Mouse (Mus musculus): ENCODE data around the gene Acd. TPM values are rescaled to one million over a fixed set of nuclear protein-coding genes. Genes with fewer than 3 reads are reported as not detected.
A peak's percentile ranks its signal among the peaks of the same experiment; 100 is the strongest.

Acd gene
- total RNA-seq (2017) = 17.8 and 33.4 TPM in 2 replicates

- peak; percentile 77 for ATAC-seq (replicated peaks; ENCODE audit: low read depth, poor library complexity, severe bottlenecking)
Measured at GRCm38 (mm10) chr8:105700966-105701824, at the start of gene Acd, which contains the start of gene Pard6a. Gene Acd, minus strand, starts transcription at chr8:105701102. Gene Pard6a, plus strand, starts transcription at chr8:105701148.

DNA sequence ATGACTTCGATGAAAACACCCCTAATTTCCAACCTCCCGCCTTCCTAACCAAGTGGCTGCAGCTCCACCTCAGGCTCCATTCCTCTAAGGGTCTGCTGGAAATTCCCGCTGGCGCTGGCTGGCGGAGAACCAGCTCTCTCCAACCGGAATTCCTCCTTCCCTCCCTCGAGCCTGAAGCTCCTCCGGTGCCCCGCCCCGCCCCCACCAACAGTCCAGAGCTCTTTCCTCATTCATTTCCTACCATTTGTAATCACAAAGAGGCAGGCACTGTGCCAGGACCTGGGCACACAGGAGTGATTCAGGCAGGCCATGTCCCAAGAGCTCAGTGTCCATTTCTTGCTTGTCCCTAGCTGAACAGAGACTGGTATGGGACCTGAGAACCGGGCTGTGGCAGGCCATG is 49.7 kb upstream of the Acd start:
- ATAC-seq (replicated peaks; ENCODE audit: low read depth, poor library complexity, severe bottlenecking) = no peak

DNA sequence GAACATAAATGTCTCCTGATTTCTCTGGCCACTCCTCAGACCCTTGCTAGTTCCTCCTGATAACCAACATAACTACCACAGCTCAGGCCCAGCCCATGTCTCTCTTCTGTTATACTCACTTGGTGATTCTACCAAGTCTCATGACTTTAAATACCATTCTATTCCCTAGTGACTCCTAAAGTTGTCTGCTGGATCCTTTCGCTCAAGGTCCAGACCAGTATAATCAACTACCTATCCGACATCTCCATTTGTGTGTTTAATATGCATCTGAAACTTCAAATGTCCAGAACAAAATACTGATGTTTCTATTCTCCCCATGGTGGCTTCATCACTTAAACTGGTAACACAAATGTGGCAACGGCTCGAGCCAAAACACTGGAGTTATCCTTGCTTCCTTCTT is 42.4 kb upstream of the Acd start:
- ATAC-seq (replicated peaks; ENCODE audit: low read depth, poor library complexity, severe bottlenecking) = no peak

- no peak for ATAC-seq (replicated peaks; ENCODE audit: low read depth, poor library complexity, severe bottlenecking)
Measured at GRCm38 (mm10) chr8:105739216-105739615, 38.3 kb upstream of the Acd start.

DNA sequence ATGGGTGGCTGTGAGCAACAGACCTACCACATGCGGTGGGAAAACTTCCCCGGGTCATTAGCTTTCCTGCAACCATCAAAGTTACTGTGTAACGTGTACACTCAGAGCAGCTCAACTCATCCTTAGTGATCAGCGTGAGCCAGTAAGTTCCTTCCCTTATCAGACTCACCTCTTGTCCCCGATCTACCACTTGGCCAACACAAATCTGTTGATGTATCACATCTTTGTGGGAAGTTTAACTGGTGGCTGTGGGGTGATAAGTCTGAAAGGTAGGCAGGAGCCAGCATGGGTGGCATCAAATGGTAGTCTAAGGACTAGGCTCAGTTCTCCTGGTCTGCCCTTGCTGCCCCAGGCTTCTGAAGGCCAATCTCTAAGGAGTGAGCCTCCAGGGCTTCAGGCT is 31.3 kb upstream of the Acd start:
- ATAC-seq (replicated peaks; ENCODE audit: low read depth, poor library complexity, severe bottlenecking) = no peak

DNA sequence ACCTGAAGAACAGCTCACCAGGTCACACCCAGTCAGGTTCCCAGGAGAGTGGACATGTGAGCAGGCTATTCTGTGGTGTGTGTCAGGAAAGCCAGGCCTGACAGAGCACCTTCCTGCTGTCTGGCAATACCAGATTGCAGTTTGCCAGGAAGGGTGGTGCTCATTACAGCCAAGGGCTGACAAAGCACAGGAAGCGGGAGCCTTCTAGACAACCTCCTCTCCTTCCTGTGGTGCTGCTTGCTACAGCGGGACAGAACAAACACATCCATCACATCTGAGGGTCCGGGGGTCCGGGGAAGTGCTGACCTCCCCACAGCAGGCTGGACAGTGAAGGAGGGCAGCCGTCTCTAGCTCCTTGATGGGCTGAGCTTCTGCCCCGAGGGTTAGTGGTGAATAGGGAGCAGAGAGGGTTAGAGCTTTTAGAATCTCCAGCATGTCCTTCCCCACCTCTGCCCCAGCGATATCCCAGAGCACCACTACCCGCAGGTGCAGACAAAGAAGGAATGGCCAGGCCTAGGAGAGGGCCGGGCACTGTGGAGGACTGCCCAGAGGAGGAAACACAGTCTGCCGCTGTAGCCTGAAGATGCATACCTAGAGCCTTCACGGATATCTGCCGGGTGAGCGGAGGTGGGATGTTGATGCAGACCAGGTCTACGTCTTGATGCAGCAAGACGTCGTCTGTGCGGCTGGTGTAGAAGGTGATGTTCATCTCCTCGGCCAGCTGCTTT is 26.7 kb upstream of the Acd start:
- peak; percentile 96 for ATAC-seq (replicated peaks; ENCODE audit: low read depth, poor library complexity, severe bottlenecking)

- ATAC-seq (replicated peaks; ENCODE audit: low read depth, poor library complexity, severe bottlenecking) = no peak
Measured at GRCm38 (mm10) chr8:105725726-105726125, 24.8 kb upstream of the Acd start.

DNA sequence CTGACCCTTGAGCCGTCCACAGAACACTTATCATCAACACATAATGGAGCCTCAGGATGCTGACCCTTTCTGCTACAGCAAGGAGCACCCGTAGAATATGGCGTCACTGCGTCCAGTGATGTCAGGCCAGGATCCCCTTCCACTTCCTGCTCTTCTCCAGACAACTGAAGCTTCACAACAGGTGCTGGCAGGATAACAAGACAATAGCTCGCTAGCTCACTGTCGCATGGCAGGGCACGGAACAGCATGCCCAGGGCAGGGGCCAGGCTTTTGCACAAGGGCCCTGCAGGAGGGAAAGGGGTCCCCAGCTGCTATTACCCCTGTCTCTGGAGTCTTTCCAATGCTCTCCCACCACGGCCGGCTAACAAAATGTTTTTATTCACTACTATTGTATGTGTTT is 22.0 kb upstream of the Acd start:
- no peak for ATAC-seq (replicated peaks; ENCODE audit: low read depth, poor library complexity, severe bottlenecking)

DNA sequence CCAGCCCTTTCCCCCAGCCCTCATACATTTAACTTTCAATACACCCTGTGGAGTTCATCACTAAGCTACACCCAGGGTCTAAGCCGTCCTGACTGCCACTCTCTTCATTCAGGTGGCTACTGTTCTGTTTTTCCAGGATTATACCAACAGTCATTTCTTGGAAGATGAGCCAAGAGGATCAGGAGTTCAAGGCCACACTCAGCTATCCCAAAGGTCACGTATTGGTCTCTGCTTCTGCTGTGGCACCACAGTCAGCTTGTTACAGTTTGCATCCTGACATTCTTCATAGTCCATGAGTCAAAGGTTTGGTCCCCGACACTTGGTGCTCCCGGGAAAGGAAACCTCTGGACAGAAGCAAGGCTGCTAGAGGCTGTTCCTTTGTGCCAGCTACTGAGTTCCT is 18.7 kb upstream of the Acd start:
- no peak for ATAC-seq (replicated peaks; ENCODE audit: low read depth, poor library complexity, severe bottlenecking)

- no peak for ATAC-seq (replicated peaks; ENCODE audit: low read depth, poor library complexity, severe bottlenecking)
Measured at GRCm38 (mm10) chr8:105716302-105716945, 15.5 kb upstream of the Acd start.

DNA sequence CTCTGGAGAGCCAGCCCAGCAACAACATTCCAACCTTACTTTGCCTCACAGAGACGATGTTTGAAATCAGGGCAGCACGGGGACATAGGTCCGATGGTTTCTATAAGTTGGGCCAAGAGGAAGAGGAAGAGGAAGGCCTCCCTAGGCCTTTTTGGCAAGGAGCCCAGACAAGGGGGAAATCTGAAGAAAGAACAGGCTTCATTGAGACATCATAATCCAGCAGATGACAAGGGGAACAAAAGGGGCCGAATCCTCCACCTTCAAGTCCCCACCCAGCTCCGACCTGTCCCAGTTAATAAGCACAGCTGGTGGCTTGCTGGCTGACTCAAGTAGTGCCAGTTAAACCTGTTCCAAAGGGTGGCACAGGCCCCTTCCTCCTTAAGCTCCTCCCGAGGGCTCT is 14.1 kb upstream of the Acd start:
- peak; percentile 63 for ATAC-seq (replicated peaks; ENCODE audit: low read depth, poor library complexity, severe bottlenecking)

GRCm38 (mm10) chr8:105714139-105714538 is 13.2 kb upstream of the Acd start:
- ATAC-seq (replicated peaks; ENCODE audit: low read depth, poor library complexity, severe bottlenecking) = peak; percentile 85

DNA sequence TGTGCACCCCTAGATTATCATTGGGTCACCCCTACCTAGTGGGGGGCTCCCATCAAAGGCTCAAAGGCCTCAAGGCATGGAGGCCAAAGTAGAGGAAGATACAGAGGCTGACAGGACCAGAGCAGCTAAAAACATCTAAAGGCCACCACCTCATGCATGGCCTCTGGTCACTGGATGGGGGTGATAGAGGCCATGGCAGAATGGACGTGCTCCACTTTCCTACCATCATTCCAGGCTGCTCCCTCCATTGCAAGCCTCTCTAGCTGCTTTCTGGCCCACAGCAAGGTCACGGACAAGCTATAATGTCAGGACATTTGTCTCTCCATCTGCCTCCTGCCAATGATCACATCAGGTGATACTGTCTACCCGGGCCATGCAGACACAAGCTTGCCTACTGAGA is 11.4 kb upstream of the Acd start:
- ATAC-seq (replicated peaks; ENCODE audit: low read depth, poor library complexity, severe bottlenecking) = no peak

DNA sequence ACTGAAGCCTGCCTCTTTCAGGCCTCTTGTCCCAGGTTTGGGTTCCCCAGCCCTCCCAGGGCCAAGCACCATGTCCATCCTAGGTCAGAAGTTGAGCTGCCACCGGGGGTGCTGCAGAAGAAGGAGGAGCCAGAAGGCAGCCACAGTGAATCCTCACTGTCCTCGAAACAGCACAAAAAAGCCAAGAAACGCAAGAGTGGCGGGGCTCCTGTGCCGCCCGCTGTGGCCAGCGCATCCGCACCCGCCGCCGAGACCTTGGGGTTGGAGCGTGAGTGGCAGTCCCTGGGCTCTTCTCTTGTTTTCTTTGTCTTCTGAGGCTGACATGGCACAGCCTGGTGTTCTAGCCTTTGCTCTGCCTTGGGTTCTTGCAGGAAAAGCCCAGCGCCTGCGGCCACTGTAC is 8.4 kb upstream of the Acd start:
- ATAC-seq (replicated peaks; ENCODE audit: low read depth, poor library complexity, severe bottlenecking) = no peak

- ATAC-seq (replicated peaks; ENCODE audit: low read depth, poor library complexity, severe bottlenecking) = no peak
Measured at GRCm38 (mm10) chr8:105708675-105709074, 7.8 kb upstream of the Acd start.

DNA sequence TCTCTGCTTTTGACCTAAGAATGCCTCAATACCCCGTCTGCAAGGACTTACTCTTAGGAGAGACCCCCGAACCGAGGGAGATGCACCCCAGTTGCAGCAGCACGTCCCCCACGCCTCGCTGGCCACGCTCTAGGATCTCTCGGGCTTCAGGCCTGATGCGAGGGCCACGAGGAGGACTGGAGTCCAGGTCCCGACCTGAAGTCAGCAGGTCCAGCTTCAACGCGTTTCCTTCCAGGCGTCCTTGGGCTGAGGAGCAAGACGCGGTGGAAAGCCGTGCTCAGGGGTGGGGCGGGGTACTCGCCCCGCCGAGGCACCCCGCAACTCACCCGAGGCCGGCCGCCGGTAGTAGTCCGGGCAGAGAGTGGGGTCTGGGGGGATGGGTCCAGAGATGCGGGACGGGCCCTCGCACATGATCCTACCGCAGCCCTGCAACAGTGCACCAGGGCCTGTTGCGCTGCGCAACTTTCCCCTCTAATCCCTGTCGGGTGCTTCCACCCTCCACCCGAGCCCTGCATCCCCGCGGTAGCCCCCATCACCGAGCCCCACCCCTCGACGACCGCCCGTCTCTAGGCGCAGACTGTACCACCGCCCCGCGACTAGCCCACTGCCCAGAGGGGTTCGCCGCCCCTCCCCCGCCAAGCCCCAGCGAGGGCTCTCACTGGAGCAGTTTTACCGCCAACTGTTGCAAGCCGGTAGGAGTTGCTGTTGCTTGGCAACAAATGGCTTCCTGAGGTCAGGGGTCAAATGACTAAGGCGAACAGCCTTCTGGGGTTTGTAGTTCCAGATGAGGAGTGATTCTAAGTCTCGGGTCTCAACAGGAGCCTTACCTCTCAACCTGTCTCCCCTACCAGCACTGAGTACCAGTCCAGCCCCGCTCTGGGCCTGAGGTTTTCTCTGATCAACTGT is 6.8 kb upstream of the Acd start, which contains the start of the genes 4933405L10Rik and Enkd1:
Gene 4933405L10Rik, plus strand, starts transcription at position 158 of the 906 bp plus-strand sequence.
Gene Enkd1, minus strand, starts transcription at position 713 of the 906 bp plus-strand sequence.
- ATAC-seq (replicated peaks; ENCODE audit: low read depth, poor library complexity, severe bottlenecking) = peak; percentile 90

GRCm38 (mm10) chr8:105706426-105706825 is 5.5 kb upstream of the Acd start:
- no peak for ATAC-seq (replicated peaks; ENCODE audit: low read depth, poor library complexity, severe bottlenecking)

DNA sequence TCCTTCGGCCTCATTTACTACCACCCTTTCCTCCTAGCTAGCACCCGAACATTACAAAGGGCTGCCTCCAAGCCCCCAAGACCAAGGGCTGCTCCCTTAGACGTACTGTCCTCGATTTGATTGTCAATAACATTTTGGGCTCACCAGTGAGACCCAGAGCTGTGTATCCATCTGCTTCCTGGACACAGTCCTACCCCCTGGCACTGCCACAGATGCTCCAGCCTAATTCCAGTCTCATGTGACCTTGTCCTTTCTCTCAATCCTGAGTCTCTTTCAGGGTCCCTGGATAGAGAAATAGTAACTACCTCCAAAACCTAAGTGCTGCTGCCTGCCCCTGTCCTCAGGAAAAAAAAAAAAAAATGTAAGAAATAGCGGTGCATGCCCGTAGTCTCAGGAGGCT is 4.1 kb upstream of the Acd start:
- no peak for ATAC-seq (replicated peaks; ENCODE audit: low read depth, poor library complexity, severe bottlenecking)

DNA sequence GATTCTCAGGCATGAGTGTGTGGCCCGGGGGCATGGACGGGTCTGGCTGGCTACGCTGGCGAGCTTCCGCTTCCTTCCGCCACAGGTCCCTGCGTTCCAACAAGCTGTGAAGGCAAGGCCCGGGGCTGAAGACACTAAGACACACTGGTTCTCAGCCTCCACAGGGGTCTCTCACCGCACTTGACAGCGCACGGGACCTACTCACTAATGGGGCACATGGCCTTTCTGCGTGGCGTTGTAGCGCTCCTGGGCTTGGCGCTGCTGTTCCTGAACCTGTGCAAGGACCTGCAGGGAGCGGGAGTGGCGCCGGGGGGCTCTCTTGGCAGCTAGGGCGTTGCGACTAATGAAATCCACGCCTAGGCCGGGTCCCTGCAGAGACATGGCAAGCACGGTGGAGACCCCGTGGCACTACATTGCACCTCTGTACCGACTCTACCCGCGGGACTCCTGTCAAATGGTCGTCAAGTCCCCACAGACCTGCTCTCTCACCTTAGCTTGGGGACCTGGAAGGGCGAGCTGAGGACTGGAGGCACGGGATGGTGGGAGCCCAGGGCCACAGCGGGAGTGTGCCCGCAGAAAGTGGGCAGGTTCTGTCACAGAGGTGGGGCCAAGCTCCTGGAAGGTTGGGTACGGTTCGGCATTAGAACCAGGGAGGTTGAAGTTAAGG is 3.4 kb upstream of the Acd start:
- ATAC-seq (replicated peaks; ENCODE audit: low read depth, poor library complexity, severe bottlenecking) = no peak
